Mouse (Mus musculus) stomach, postnatal 0 days (tissue): ENCODE measurements at regions not wholly inside any gene's neighbourhood (a gene's known extent, or its start where the extent isn't known, plus 50 kb on each side); places are given as distances from the start of the nearest gene placed in this dataset.

Experiments
- ATAC-seq: fragments of 200-750 bp; cut with Nextera tagmentation; 2 replicates; pipeline ENCODE4 v1.8.0; 2017; ENCODE audit not compliant: low FRiP score, low TSS enrichment
- DNase-seq: peaks from one replicate; pipeline ENCODE4 v3.0.0-alpha.2; 2016; ENCODE audit warnings: low spot score
- H3K27ac ChIP-seq: fragments of 300-500 bp; sonication (generic); replicated peaks from 2 replicates; pipeline ENCODE4 v1.5.1; 2014; ENCODE audit warnings: mild to moderate bottlenecking, control low read depth
- H3K27me3 ChIP-seq: fragments of 300-500 bp; sonication (generic); 2 replicates; pipeline ENCODE4 v1.6.1; 2014; ENCODE audit warnings: low read length; ENCODE audit not compliant: control insufficient read depth, insufficient read depth
- H3K36me3 ChIP-seq: fragments of 300-500 bp; sonication (generic); 2 replicates; pipeline ENCODE4 v1.6.1; 2014; ENCODE audit warnings: low read length, mixed read lengths; ENCODE audit not compliant: control insufficient read depth, insufficient read depth
- H3K4me1 ChIP-seq: fragments of 300-500 bp; sonication (generic); replicated peaks from 2 replicates; pipeline ENCODE4 v1.6.1; 2014; ENCODE audit warnings: antibody characterized with exemption; ENCODE audit not compliant: control insufficient read depth, insufficient read depth
- H3K4me2 ChIP-seq: fragments of 300-500 bp; sonication (generic); replicated peaks from 2 replicates; pipeline ENCODE4 v1.6.1; 2014; ENCODE audit warnings: low read depth, mild to moderate bottlenecking, control low read depth, moderate library complexity
- H3K4me3 ChIP-seq: fragments of 300-500 bp; sonication (generic); 2 replicates; pipeline ENCODE4 v1.5.1; 2014; ENCODE audit warnings: low read depth, low read length, control low read depth
- H3K9ac ChIP-seq: fragments of 300-500 bp; sonication (generic); 2 replicates; pipeline ENCODE4 v1.6.1; 2014; ENCODE audit warnings: mild to moderate bottlenecking, low read length, control low read depth, mixed read lengths
- H3K9me3 ChIP-seq: fragments of 300-500 bp; sonication (generic); 2 replicates; pipeline ENCODE4 v1.6.1; 2016; ENCODE audit warnings: low read length; ENCODE audit not compliant: control insufficient read depth
- CTCF ChIP-seq: IDR thresholded peaks from 2 replicates; pipeline ENCODE4 v1.5.1; 2016; ENCODE audit warnings: antibody characterized with exemption, low read depth, mild to moderate bottlenecking, moderate library complexity
- EP300 ChIP-seq: optimal IDR thresholded peaks from 2 replicates; pipeline ENCODE3; 2016; ENCODE audit warnings: antibody characterized with exemption
- WGBS: fragments of 180-500 bp; shearing (Covaris S2); extraction: QIAGEN DNeasy Blood & Tissue Kit; methylation state at CpG from one replicate; pipeline ENCODE4 v1.1.7; 2014; 5-methylcytosine and 5-hydroxymethylcytosine counted together

DNA sequence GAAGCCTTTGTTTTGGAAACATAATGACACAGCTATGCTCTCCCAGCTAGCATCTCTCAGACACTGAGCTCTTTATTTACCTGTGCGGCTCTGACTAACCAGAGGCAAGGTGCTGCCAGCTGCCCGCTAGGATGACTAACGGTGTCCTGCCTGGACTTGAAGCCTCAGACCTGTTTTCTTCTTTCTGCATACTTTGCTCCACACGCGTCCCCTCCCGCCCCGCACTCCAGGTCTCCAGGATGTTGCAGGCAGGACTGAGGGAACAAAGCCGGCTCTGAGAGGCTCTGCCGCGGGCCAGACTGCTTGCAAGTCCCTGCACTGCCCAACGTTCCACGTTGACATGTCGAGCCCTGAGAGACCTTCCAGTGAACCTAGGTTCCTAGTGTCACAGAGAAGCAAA lies 106.2 kb upstream of the Efcab1 start:
- H3K27me3 ChIP-seq: no peaks in the 10 kb centered on the region
- 37% methylated on average over 13 of the region's 13 CpGs for WGBS
- DNase-seq: no peak
- H3K27ac ChIP-seq: no peak overlapping the region
- no peaks in the 10 kb centered on the region for H3K36me3 ChIP-seq
- TF ChIP-seq CTCF: no peak
- TF ChIP-seq EP300: no peak
- no peaks in the 10 kb centered on the region for H3K9me3 ChIP-seq
- no peak overlapping the region for H3K4me3 ChIP-seq
- ATAC-seq: 0 out of 2 replicates have a peak, but pooled peaks have one; percentile 21
- H3K4me2 ChIP-seq: no peak overlapping the region
- no peak overlapping the region for H3K9ac ChIP-seq
- no peaks in the 10 kb centered on the region for H3K4me1 ChIP-seq

DNA sequence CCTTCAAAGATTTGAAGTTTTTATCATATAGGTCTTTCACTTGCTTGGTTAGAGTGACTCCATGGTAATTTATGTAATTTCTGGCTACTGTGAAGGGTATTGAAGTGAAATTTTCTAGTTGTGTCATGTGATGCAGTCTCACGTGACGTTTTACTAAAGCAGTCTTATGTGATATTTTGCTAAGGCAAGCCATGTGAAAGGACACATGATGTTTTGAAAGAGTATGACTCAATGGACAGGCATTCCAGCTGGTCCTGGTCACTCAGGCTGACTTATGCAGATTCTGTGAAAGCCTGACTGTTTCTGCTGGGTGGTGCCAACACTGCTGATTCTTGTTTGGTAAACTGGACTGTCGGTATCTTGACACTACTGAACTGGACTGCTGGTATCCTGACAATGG lies 79.4 kb upstream of the Efcab1 start:
- no peak overlapping the region for H3K9ac ChIP-seq
- TF ChIP-seq EP300 (no peak), CTCF (no peak)
- no peaks in the 10 kb centered on the region for H3K9me3 ChIP-seq
- DNase-seq (no peak), ATAC-seq (no peak)
- H3K27ac ChIP-seq: no peak overlapping the region
- no peaks in the 10 kb centered on the region for H3K36me3 ChIP-seq
- H3K4me3 ChIP-seq: no peak overlapping the region
- no peak overlapping the region for H3K4me2 ChIP-seq
- no peaks in the 10 kb centered on the region for H3K4me1 ChIP-seq
- WGBS: 67% methylated on average over 3 of the region's 3 CpGs
- no peaks in the 10 kb centered on the region for H3K27me3 ChIP-seq

DNA sequence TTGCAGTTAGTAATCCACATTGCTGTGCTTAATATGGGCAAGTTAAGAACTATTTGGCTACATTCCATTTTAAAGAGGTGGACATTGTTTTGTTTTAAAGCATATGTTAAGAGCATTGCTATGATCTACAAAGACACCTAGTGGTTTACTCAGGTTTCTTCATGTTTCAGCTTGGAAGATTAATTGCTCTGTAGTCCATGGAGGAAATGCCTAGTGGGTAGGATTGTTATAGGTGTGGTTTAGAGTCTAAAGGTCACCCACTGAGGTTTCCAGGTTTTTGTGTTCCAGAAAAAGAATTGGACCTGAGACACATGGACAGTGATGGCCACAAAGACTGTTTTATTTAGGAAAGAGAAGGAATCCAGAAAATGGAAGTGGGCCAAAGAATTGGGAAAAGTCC lies 65.6 kb upstream of the Efcab1 start:
- ATAC-seq: no peak
- no peaks in the 10 kb centered on the region for H3K9me3 ChIP-seq

More for the DNA sequence above, 65.6 kb upstream of the Efcab1 start:
- no peak overlapping the region for H3K27ac ChIP-seq
- H3K4me3 ChIP-seq: no peak overlapping the region
- H3K4me1 ChIP-seq: no peaks in the 10 kb centered on the region
- no peaks in the 10 kb centered on the region for H3K27me3 ChIP-seq
- H3K4me2 ChIP-seq: no peak overlapping the region
- no peak overlapping the region for H3K9ac ChIP-seq
- no peaks in the 10 kb centered on the region for H3K36me3 ChIP-seq
- no peak for DNase-seq
- TF ChIP-seq EP300: no peak
- peak; percentile 30; the same call in 1 of the 2 replicates for TF ChIP-seq CTCF
